Mouse (Mus musculus) gastrocnemius, postnatal 14 days (tissue): ENCODE data around the gene Gm10645. TPM values are rescaled to one million over a fixed set of nuclear protein-coding genes. Genes with fewer than 3 reads are reported as not detected.

ENCODE experiments used
- DNase-seq: peaks from one replicate; pipeline ENCODE4 v3.0.0; 2021; ENCODE audit warnings: mixed read lengths
- intact Hi-C: fragments of 180-260 bp; cut with DNase I; formaldehyde crosslinking; loops from one replicate; pipeline ENCODE4 v1.15.1; 2025; ENCODE audit warnings: low total_unique reads
- total RNA-seq, 2 experiments: library from RNA; stranded (reverse); gene quantifications; 2 replicates each; pipeline ENCODE4 v1.2.3; 2021

The Gm10645 gene
- total RNA-seq, 2 experiments from 2014 or later, result not detected

DNA sequence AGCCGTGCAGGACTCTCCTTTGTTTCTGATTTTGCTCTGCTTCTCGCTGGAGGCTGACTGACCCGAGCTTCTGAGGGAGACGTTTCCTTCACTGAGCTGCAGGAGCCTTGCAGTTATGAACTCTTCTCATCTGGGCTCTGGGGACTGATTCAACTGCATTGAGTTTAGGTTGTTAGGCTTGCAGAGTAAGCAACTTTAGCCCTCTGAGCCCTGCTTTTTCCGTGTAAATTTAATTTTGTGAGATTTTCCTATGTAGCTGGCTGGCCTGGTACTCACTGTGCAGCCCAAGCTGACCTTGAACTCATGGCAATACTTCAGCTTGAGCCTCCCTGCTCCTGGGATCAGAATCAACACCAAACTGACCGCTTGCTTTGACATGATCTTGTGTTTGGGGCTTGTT lies 4.9 kb upstream of the Gm10645 start:
- intact Hi-C loops, result no loop called here

DNA sequence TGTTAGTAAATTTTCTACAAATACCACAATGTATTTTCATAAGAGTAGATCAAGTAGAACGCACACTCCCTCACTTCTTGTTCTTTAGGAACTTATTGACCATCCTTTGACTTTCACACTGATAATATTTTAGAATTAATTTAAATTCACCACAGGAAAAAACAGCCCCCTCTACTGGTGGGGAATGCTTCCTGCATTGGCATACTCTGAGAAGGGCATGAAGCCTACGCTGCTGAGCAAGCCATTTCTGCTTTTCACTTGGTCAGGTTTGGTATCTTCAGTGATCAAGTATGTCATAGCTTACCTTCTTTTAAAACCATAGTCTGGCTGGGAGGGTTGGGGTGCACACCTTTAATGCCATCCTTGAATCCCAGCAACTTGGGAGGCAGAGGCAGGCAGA lies 3.7 kb upstream of the Gm10645 start:
- intact Hi-C loops, result no loop called here
- DNase-seq, result no peak

More for the DNA sequence above, 4.9 kb upstream of the Gm10645 start:
- DNase-seq, result no peak

DNA sequence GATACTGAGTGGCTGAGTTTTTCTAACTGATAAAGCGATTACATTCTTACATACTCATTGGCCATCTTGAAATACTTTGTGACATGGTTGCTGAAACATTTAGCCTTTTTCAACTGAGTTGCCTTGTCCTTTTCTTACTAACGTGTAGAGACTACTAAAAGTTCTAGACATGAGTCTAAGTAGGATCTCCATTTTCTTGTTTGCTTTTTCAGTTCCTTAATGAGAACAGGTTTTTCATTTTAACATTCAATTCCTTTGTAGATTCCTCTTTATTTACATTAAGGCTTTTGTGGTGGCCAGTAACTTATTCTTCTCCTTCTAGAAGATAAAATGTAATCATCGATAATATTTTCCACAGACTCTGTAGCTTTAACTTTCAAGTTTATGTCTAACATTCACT lies 3.2 kb upstream of the Gm10645 start:
- intact Hi-C loops, result no loop called here
- no peak for DNase-seq

DNA sequence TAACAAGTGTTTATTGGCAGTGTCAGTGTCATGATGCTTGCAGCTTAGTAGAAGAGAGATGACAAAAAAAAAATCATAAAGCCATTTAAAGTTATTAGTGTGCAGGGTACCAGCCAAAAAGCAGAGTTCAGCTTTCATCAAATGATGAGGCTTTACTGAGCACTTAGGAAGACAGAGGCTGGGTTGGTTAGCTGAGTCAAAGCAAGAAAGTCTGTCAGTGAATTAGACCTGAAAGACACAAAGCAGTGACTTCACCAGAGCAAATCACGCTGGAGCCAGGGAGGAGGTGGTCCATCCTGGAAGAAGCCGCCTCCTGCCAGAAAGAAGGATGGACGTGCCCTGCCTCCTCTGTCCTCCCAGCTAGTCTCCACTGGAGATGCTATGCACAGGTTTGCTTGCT lies 2.0 kb upstream of the Gm10645 start:
- DNase-seq, result no peak
- intact Hi-C loops, result no loop called here

DNA sequence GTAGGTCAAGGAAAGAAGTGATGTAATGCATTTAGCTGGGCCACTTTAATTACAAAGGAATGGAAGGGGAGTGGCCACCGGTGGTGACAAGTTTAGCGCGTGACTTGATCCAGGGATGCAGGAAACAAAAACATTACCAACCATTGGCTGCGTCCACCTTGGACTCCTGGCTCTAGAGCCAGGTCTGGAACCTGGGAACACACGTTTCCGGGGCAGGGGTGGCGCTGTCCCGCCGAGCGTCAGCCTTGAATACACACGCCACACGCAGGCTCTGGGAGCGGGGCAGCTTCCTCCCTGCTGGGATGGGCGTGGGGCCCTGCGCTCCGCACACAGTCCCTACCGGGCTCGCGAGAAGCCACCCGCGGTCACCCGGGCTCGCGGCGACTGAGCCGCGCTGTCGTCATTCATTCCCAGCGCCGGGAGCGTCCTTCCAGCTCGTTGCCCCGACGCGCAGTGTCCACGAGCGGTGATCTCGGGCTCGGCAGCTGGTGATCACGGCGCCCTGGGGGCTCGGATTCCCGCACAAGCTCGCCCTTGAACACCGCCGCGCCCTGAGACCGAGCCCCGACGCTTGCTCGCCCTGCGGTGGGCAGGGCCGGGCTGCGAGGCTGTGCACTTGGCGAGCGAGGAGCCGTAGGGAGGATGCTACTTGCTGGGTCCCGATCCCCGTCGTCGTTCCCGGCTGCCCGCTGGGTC lies 587 bp downstream of the Gm10645 start, which contains the start of gene Tbc1d9:
TSS of gene Tbc1d9 (plus strand) at position 118 of the 696 bp plus-strand sequence.
- intact Hi-C loops, result no loop called here
- peak; percentile 68 for DNase-seq

DNA sequence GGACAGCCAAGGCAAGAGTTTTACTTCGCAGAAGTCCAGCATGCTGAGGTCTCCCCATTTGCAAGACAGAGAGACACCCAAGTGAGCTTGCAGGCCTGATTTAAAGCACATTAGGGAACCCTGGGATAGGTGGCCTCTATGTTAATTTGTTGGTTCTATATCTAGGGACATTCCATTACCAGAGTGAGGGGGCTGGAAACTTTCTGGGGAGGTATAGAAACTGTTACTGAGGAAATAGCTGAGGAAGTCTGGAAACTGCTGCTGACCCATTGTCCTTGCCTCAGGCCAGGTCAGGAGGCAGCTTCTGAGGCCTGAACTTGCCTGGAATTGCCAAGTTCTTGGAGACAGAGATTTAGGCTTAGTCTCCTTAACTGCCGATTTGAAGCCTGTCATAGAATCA lies 5.4 kb downstream of the Gm10645 start:
- no peak for DNase-seq
- intact Hi-C loops, result no loop called here

DNA sequence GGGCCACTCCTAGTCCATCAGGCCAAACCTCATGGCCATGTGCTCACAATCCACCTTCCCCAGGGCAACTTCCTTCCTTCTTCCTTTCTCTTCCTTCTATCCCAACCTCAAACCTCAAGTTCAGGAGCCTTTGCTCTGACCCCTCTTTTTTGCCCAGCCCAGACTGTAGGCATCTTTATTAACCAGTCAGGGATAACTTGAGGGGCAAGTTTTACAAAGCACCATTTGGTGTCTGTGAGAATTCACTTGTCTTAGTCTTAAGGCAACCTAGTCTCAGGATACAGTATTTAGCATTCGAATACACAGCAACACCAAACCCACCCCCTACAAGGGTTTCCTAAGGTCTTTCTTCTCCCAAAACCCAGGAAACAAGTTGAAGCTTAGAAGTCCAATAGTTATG lies 6.4 kb downstream of the Gm10645 start:
- intact Hi-C loops, result no loop called here
- DNase-seq, result no peak

DNA sequence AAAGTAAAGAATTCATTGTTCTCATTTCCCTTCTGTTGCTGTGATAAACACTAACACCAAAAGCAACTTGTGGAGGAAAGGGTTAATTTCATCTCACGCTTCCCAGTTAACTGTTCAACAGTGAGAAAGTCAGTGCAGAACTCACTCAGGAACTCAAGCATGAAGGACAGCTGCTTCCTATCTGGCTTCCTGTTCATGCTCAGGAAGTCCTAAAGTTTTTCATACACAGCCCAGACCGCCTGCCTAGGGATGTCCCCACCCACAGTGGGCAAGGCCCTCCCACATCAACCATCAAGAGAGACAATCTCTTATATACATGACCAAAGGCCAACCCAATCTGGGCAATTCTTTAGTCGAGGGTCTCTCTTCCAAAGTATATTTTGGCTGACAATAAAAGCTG lies 7.0 kb downstream of the Gm10645 start:
- DNase-seq, result no peak
- intact Hi-C loops, result no loop called here

DNA sequence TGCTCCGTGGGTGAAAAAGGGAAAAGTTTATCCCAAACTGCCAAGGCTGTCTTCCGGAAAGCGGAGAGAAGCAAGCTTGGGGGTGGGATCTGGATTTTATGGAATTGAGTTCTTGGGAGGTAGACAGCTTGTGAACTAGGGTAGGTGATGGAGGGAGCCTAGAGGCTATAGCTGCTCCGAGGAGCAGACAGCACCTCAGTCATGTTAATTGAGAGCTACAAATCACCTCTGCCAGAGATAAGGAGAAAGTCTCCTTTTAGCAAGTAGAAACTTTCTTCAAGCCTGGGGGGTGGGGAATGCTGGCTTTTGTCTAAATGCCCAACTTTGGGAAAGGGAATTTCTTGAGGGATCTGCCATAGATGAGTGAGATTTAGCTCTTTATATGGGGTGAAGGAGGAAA lies 10.9 kb downstream of the Gm10645 start:
- intact Hi-C loops, result no loop called here
- DNase-seq, result no peak

DNA sequence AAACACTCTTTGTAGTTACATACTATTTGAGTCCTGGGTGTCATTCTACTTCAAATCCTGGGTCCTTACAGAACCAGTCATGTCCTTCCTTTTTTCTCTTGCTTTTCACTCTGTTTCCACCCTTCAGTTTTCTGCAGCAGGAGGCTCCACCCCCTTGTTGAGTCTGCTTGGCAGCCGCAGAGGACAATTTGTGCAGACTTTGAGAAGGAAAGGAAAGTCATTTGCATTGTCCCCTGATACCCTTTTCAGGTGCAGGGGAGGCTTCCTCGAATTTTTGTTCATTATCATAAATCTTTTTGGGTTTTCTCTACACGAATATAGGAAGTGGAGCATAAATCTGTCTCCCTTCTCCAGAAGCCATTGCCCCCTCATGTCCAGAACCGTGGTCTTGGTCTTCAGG lies 13.5 kb downstream of the Gm10645 start:
- intact Hi-C loops, result no loop called here
- DNase-seq, result no peak

DNA sequence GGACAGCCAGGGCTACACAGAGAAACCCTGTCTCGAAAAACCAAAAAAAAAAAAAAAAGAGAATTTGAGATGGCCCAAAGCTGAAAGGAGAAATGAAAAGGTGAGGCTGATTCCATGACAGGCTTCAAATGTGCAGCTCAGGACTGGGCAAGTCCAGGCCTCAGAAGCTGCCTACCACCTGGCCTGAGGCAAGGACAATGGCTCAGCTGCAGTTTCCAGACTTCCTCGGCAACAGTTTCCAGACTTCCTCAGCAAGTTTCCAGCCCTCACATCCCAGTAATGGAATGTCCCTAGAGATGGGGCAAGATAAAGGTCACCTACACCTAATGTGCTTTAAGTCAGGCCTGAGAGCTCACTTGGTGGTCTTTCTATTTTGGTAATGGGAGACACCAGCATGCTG lies 13.9 kb downstream of the Gm10645 start:
- DNase-seq, result no peak
- intact Hi-C loops, result no loop called here

DNA sequence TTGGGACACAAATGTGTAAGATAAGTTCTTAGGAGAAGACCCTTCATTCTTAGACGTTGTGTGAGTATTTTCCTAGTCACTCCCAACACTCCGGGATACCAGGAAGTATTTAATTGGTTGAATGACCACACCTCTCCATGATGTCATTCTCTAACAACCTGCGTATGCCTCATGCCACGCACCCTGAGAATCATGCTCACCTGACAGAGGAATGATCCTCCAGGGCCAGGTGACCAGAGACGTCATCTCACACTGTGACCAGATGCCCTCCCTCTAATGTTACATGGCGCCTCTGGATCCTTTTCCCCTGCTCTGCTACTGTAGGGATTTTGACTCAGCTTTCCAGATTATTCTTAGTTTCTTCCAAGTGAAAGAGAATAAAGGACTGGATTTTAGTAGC lies 16.8 kb downstream of the Gm10645 start:
- intact Hi-C loops, result no loop called here
- DNase-seq, result no peak

DNA sequence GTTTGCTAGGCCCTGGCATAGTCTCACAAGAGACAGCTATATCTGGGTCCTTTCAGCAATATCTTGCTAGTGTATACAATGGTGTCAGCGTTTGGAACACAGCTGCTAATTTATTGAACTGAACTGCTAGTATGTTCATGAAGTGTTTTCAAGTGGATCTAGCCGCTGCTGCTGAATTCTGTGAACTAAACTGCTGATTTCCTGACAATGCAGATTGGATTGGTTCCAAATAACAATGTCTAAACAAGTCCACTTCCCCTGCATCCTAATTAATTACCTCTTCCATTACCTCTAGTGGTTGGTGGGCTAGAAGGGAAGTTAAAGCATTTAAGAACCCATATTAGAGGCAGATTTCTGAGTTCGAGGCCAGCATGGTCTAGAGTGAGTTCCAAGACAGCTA lies 20.5 kb downstream of the Gm10645 start:
- intact Hi-C loops, result no loop called here
- no peak for DNase-seq

DNA sequence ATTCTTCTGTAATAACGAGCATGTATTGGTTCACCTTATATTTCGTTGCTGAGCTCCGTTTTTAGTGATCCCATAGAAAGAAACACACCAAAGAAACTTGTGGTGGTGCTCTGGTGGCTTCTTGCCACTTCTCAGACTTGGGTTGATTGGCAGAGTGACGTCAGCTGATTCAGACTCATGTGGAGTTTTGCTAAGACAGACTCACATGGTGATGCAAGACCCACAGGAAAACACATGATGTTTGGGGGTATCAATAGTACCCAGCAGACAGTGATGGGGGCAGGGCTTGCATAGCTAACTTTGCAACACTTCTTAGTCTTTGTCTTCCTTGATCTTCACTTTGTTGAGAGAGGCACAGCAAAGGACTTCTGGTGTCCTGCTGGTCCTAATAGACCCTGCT lies 21.4 kb downstream of the Gm10645 start:
- DNase-seq, result no peak
- intact Hi-C loops, result no loop called here

DNA sequence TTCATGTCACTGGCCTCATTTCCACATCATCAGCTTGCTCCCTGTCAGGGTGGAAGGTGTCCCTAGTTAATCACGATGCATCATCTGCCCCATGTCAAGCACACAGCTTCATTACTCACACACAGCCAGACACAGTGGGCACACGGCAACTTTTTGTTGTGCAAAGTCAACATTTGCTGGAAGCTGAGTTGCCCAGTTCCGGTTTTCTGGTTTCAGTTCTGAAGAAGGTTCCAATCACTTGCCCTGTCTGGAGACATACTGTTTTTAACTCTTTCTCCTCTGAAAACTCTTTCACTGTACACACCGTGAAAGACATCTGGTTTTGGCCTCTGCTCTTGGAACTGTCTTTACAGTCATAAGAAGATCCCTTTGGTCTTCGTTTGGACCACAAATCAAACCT lies 24.6 kb downstream of the Gm10645 start:
- intact Hi-C loops, result no loop called here
- DNase-seq, result no peak

DNA sequence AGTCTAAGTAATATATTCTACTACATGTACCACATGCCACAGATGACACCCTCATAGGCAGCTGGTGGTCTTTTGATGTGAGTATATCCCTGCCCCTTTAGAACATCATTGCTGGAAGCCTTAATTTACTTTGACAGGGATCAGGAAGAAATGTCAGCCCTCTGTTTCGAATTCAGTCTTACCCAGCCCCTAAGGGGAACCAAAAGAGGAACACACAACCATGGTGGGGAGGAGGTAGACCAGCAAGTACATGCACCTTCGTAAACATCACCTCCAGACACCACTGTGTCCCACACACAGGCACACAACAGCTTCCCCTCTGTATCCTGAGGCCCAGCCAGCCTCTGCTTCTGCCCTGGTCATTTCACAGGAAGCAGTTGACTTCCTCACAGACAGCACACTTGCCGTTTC lies 25.3 kb downstream of the Gm10645 start:
- intact Hi-C loops, result no loop called here
- no peak for DNase-seq

DNA sequence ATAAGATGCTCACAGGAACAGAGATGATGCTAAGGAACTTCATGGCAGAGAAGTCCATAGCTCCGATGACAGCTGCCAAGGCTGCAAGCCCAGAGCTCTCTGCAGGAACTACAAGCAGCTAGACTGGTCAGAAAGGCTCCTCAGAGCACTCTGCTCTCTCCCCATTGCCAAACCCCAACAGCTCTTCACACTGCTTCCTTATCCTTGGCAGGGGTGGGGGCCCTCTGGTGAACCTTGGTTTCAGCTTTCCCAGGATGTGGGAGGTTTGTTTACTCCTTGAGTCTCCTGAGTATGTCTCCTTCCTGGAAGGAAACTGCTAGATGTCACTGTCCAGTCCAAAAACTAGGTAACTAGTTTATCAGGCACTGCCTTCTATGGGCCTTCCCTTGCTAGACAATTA lies 25.9 kb downstream of the Gm10645 start:
- DNase-seq, result no peak

DNA sequence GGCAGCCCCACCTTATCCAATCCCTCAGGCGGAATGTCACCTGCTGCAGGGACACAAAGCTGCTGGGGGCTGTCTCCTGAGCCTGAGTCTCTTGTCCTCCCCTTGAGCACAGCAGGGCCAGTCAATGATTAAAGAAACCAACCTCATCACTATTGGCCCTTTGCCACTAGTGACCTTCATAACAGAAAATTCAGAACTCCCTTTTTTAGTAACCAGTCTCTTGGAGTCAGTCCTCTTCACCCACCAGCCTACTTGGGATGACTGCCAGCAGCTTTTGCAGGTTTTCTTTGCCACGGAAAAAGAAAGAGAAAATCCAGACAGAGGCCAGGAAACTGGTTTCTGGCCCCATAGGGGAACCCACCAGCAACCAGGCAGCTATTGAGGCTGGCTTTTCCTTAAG lies 30.9 kb downstream of the Gm10645 start:
- intact Hi-C loops, result no loop called here
- no peak for DNase-seq

More for the DNA sequence above, 25.9 kb downstream of the Gm10645 start:
- intact Hi-C loops, result no loop called here
